Mouse (Mus musculus) heart, postnatal 0 days (tissue): ENCODE data around the gene Dus2. TPM values are rescaled to one million over a fixed set of nuclear protein-coding genes. Genes with fewer than 3 reads are reported as not detected.

Experiments used
- ATAC-seq: fragments of 200-750 bp; cut with Nextera tagmentation; 2 replicates; pipeline ENCODE4 v1.8.0; 2017; ENCODE audit warnings: low read depth, moderate number of reproducible peaks, moderate library complexity; ENCODE audit not compliant: insufficient read depth
- DNase-seq: peaks from one replicate; pipeline ENCODE4 v3.0.0-alpha.2; 2016; ENCODE audit warnings: low spot score
- H3K27ac ChIP-seq: fragments of 300-500 bp; sonication (generic); 2 replicates; pipeline ENCODE4 v1.5.1; 2014; ENCODE audit warnings: low read depth, mild to moderate bottlenecking
- H3K27me3 ChIP-seq: fragments of 300-500 bp; sonication (generic); 2 replicates; pipeline ENCODE4 v1.6.1; 2014; ENCODE audit warnings: low read length, mixed read lengths; ENCODE audit not compliant: control insufficient read depth, insufficient read depth
- H3K36me3 ChIP-seq: fragments of 300-500 bp; sonication (generic); replicated peaks from 2 replicates; pipeline ENCODE4 v1.6.1; 2014; ENCODE audit warnings: low read length, mixed read lengths; ENCODE audit not compliant: control insufficient read depth, insufficient read depth
- H3K4me1 ChIP-seq: fragments of 300-500 bp; sonication (generic); 2 replicates; pipeline ENCODE4 v1.6.1; 2014; ENCODE audit warnings: antibody characterized with exemption; ENCODE audit not compliant: control insufficient read depth, insufficient read depth
- H3K4me2 ChIP-seq: fragments of 300-500 bp; sonication (generic); 2 replicates; pipeline ENCODE4 v1.6.1; 2014; ENCODE audit warnings: low read depth, mild to moderate bottlenecking, low read length, moderate library complexity
- H3K4me3 ChIP-seq: fragments of 300-500 bp; sonication (generic); 2 replicates; pipeline ENCODE4 v1.5.1; 2014; ENCODE audit warnings: low read depth, low read length
- H3K9ac ChIP-seq: fragments of 300-500 bp; sonication (generic); replicated peaks from 2 replicates; pipeline ENCODE4 v1.6.1; 2014; ENCODE audit warnings: low read depth, low read length, mixed read lengths
- H3K9me3 ChIP-seq: fragments of 300-500 bp; sonication (generic); replicated peaks from 2 replicates; pipeline ENCODE4 v1.6.1; 2016; ENCODE audit warnings: low read length; ENCODE audit not compliant: control insufficient read depth
- CTCF ChIP-seq: IDR thresholded peaks from 2 replicates; pipeline ENCODE4 v1.5.1; 2016; ENCODE audit warnings: antibody characterized with exemption, control low read depth, low read depth
- EP300 ChIP-seq: IDR thresholded peaks from 2 replicates; pipeline ENCODE4 v1.6.1; 2016; ENCODE audit warnings: antibody characterized with exemption, low read depth
- WGBS: fragments of 180-500 bp; shearing (Covaris S2); extraction: QIAGEN DNeasy Blood & Tissue Kit; methylation state at CpG from one replicate; pipeline ENCODE4 v1.1.7; 2014; 5-methylcytosine and 5-hydroxymethylcytosine counted together
- microRNA-seq: library from miRNA; unstranded; fragments of <30 nt; microRNA quantifications from one replicate; pipeline ENCODE4, GENCODE M21; 2016
- polyA plus RNA-seq: library from polyadenylated mRNA; unstranded; fragments of >200 nt; fragmentation: Nextera tagmentation; extraction: Ambion mirVana; gene quantifications from 2 replicates; pipeline ENCODE4 v1.2.1, GENCODE M21; 2015
- total RNA-seq: library from RNA; depleted of rRNA; stranded (reverse); fragments of >200 nt; gene quantifications from 2 replicates; pipeline ENCODE4 v1.2.3, GENCODE M21; 2014; ENCODE audit warnings: low replicate concordance; rRNA removed

Gene Dus2
- total and polyA plus RNA-seq, 2 experiments from 2014 or later: 8.5 to 8.6 TPM

DNA sequence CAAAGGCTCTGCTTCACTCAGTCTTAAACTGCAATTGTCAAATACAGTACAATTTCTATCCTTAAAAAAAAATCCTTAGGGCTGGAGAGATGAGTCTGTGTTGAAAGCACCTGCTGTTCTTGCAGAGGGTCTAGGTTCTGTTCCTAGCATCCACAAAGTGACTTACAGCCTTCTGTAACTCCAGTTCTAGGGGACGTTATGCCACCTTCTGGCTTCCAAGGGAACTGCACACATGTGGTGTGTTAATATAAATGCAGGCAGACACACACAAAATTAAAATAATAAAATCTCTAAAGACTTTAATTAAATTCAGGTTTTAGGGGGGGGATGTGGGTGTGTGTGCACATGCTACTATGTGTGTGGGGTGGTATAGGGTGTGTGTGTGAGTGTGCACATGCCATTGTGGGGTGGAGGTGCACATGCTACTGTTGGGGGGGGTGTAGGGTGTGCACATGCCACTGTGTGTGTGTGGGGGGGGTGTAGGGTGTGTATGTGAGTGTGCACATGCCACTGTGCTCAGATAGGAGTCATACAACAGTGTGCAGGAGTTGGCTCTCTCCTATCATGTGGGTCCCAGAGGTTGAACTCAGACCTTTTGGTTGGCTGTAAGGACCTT, 86.4 kb downstream of the Dus2 start:
- peaks cover 11% of the 10 kb centered on the region; the same call in 1 of the 2 replicates for H3K36me3 ChIP-seq
- H3K4me3 ChIP-seq: no peak overlapping the region
- no peaks in the 10 kb centered on the region for H3K4me1 ChIP-seq
- no peak overlapping the region for H3K27ac ChIP-seq
- no peaks in the 10 kb centered on the region for H3K27me3 ChIP-seq
- H3K4me2 ChIP-seq: no peak overlapping the region
- no peaks in the 10 kb centered on the region for H3K9me3 ChIP-seq
- WGBS: 77% methylated on average over 1 of the region's 1 CpGs
- TF ChIP-seq EP300 (no peak), CTCF (peak; percentile 3; the same call in 1 of the 2 replicates)
- ATAC-seq (no peak), DNase-seq (no peak)
- no peak overlapping the region for H3K9ac ChIP-seq

- DNase-seq: no peak
- no peak for ATAC-seq
- Histone ChIP-seq H3K9ac (no peak overlapping the region), H3K4me3 (no peak overlapping the region), H3K36me3 (peaks cover 39% of the 10 kb centered on the region), H3K9me3 (no peaks in the 10 kb centered on the region), H3K27ac (no peak overlapping the region), H3K4me2 (no peak overlapping the region), H3K27me3 (no peaks in the 10 kb centered on the region), H3K4me1 (no peaks in the 10 kb centered on the region)
- TF ChIP-seq CTCF (no peak), EP300 (no peak)
- 83% methylated on average over 4 of the region's 4 CpGs for WGBS
These were observed 111.2 kb downstream of the Dus2 start for GRCm38 (mm10) chr8:106102321-106102720.

Small RNAs within 50 kb of the gene (microRNA-seq; reads per million reads assigned to microRNA genes)
- gene Mir7074: not detected

Other genes with a start within 250 kb of the Dus2 start
- gene Gfod2, start 232.7 kb upstream of the Dus2 start, total RNA-seq: 2.4 and 5.8 TPM in 2 replicates
- gene Gfod2, start 232.7 kb upstream of the Dus2 start, polyA plus RNA-seq: 6.5 and 6.6 TPM in 2 replicates
- gene Ranbp10, start 164.0 kb upstream of the Dus2 start, total RNA-seq: 8.7 and 10.5 TPM in 2 replicates
- gene Ranbp10, start 164.0 kb upstream of the Dus2 start, polyA plus RNA-seq: 6.1 and 6.7 TPM in 2 replicates
- not detected in 2 replicates for gene Tsnaxip1, start 163.6 kb upstream of the Dus2 start, total RNA-seq
- 0.30 TPM in 1 of 2 replicates, not detected in the other for gene Tsnaxip1, start 163.6 kb upstream of the Dus2 start, polyA plus RNA-seq
- gene Cenpt, start 138.1 kb upstream of the Dus2 start, total RNA-seq: 28.3 and 32.2 TPM in 2 replicates
- gene Cenpt, start 138.1 kb upstream of the Dus2 start, polyA plus RNA-seq: 11.5 and 12.9 TPM in 2 replicates
- gene Thap11, start 136.2 kb upstream of the Dus2 start, total RNA-seq: 59.5 and 81.1 TPM in 2 replicates
- gene Thap11, start 136.2 kb upstream of the Dus2 start, polyA plus RNA-seq: 35.5 and 36.6 TPM in 2 replicates
- 19.4 and 38.0 TPM in 2 replicates for gene Nutf2, start 130.8 kb upstream of the Dus2 start, total RNA-seq
- gene Nutf2, start 130.8 kb upstream of the Dus2 start, polyA plus RNA-seq: 135 and 147 TPM in 2 replicates
- gene Edc4, start 110.5 kb upstream of the Dus2 start, total RNA-seq: 44.3 and 44.9 TPM in 2 replicates
- 15.1 and 18.1 TPM in 2 replicates for gene Edc4, start 110.5 kb upstream of the Dus2 start, polyA plus RNA-seq
- gene Nrn1l, start 97.8 kb upstream of the Dus2 start, total RNA-seq: not detected in 2 replicates
- 0.94 and 1.3 TPM in 2 replicates for gene Nrn1l, start 97.8 kb upstream of the Dus2 start, polyA plus RNA-seq
- 44.2 and 52.4 TPM in 2 replicates for gene Pskh1, start 90.9 kb upstream of the Dus2 start, total RNA-seq
- gene Pskh1, start 90.9 kb upstream of the Dus2 start, polyA plus RNA-seq: 15.4 and 15.6 TPM in 2 replicates
- gene Ctrl, start 57.5 kb upstream of the Dus2 start, total RNA-seq: not detected in 2 replicates
- gene Ctrl, start 57.5 kb upstream of the Dus2 start, polyA plus RNA-seq: 0.31 and 0.38 TPM in 2 replicates
- gene Psmb10, start 52.9 kb upstream of the Dus2 start, total RNA-seq: 77.8 and 87.4 TPM in 2 replicates
- 95.3 and 101 TPM in 2 replicates for gene Psmb10, start 52.9 kb upstream of the Dus2 start, polyA plus RNA-seq
- 0.93 TPM in 1 of 2 replicates, not detected in the other for gene Lcat, start 48.0 kb upstream of the Dus2 start, total RNA-seq
- gene Lcat, start 48.0 kb upstream of the Dus2 start, polyA plus RNA-seq: 0.51 and 0.56 TPM in 2 replicates
- gene Slc12a4, start 25.2 kb upstream of the Dus2 start, total RNA-seq: 36.7 and 40.7 TPM in 2 replicates
- gene Slc12a4, start 25.2 kb upstream of the Dus2 start, polyA plus RNA-seq: 32.8 and 34.9 TPM in 2 replicates
- not detected in 2 replicates for gene Dpep3, start 11.9 kb upstream of the Dus2 start, total RNA-seq
- not detected in 2 replicates for gene Dpep3, start 11.9 kb upstream of the Dus2 start, polyA plus RNA-seq
- gene Dpep2nb, start 14.6 kb downstream of the Dus2 start, total RNA-seq: not detected in 2 replicates
- 0.20 and 0.21 TPM in 2 replicates for gene Dpep2nb, start 14.6 kb downstream of the Dus2 start, polyA plus RNA-seq
- gene Ddx28, start 20.5 kb downstream of the Dus2 start, total RNA-seq: 25.8 and 35.4 TPM in 2 replicates
- gene Ddx28, start 20.5 kb downstream of the Dus2 start, polyA plus RNA-seq: 10.9 TPM in 2 replicates
- gene Nfatc3, start 67.5 kb downstream of the Dus2 start, total RNA-seq: 26.6 and 28.3 TPM in 2 replicates
- 2.0 and 2.4 TPM in 2 replicates for gene Nfatc3, start 67.5 kb downstream of the Dus2 start, polyA plus RNA-seq
- gene Esrp2, start 145.6 kb downstream of the Dus2 start, total RNA-seq: 9.8 and 10.6 TPM in 2 replicates
- 0.27 and 0.31 TPM in 2 replicates for gene Esrp2, start 145.6 kb downstream of the Dus2 start, polyA plus RNA-seq
- gene Pla2g15, start 159.1 kb downstream of the Dus2 start, total RNA-seq: 4.5 and 4.7 TPM in 2 replicates
- 5.0 and 5.4 TPM in 2 replicates for gene Pla2g15, start 159.1 kb downstream of the Dus2 start, polyA plus RNA-seq
- 15.6 and 18.6 TPM in 2 replicates for gene Slc7a6, start 177.5 kb downstream of the Dus2 start, total RNA-seq
- 15.4 and 18.2 TPM in 2 replicates for gene Slc7a6, start 177.5 kb downstream of the Dus2 start, polyA plus RNA-seq
- gene Slc7a6os, start 219.6 kb downstream of the Dus2 start, total RNA-seq: 22.4 and 38.3 TPM in 2 replicates
- gene Slc7a6os, start 219.6 kb downstream of the Dus2 start, polyA plus RNA-seq: 13.5 and 14.9 TPM in 2 replicates
- 40.2 and 49.1 TPM in 2 replicates for gene Prmt7, start 219.6 kb downstream of the Dus2 start, total RNA-seq
- 21.8 and 23.8 TPM in 2 replicates for gene Prmt7, start 219.6 kb downstream of the Dus2 start, polyA plus RNA-seq